ENCODE assay signal across 23 mouse cellular contexts in genomic region chr14:33878826-33879225, GRCm38 (mm10). TPM values are rescaled to one million over a fixed set of nuclear protein-coding genes. Genes with fewer than 3 reads are reported as not detected.
"Had no signal": no experiment of that assay in that cellular context is flagged by ENCODE, and none has a peak within 500 bp of the region (broad histone marks: within the 10 kb centered on the region; RNA-seq: fewer than 3 reads in every experiment).

No protein-coding gene starts in this region.

- DNase-seq: kidney, adult 11 months; kidney, adult 9 months; kidney, postnatal 10 days; kidney, postnatal 4 days; layer of hippocampus, adult 9-11 months; liver, embryonic 13.5 days; lung, postnatal 14 days; retina, postnatal 1 day; right cerebral cortex, postnatal 25 days; spleen, adult 18-20 months; thymus, adult 18-20 months; thymus, postnatal 36 days had no signal

- H3K36me3 ChIP-seq: intestine, embryonic 15.5 days; limb, embryonic 15.5 days; liver, embryonic 13.5 days; lung, embryonic 15.5 days; midbrain, embryonic 12.5 days; midbrain, embryonic 15.5 days; neural tube, embryonic 12.5 days; stomach, embryonic 15.5 days had no signal

- H3K9me3 ChIP-seq: intestine, embryonic 15.5 days; limb, embryonic 15.5 days; liver, embryonic 13.5 days; lung, embryonic 15.5 days; midbrain, embryonic 12.5 days; midbrain, embryonic 15.5 days; neural tube, embryonic 12.5 days; stomach, embryonic 15.5 days had no signal

- ATAC-seq: intestine, embryonic 15.5 days; midbrain, embryonic 15.5 days had no signal

- H3K4me2 ChIP-seq: intestine, embryonic 15.5 days; limb, embryonic 15.5 days; liver, embryonic 13.5 days; lung, embryonic 15.5 days; midbrain, embryonic 12.5 days; midbrain, embryonic 15.5 days; neural tube, embryonic 12.5 days; stomach, embryonic 15.5 days had no signal

- H3K4me1 ChIP-seq: intestine, embryonic 15.5 days; liver, embryonic 13.5 days; midbrain, embryonic 12.5 days; midbrain, embryonic 15.5 days; neural tube, embryonic 12.5 days; stomach, embryonic 15.5 days had no signal

- H3K27me3 ChIP-seq: intestine, embryonic 15.5 days; limb, embryonic 15.5 days; liver, embryonic 13.5 days; lung, embryonic 15.5 days; midbrain, embryonic 12.5 days; midbrain, embryonic 15.5 days; neural tube, embryonic 12.5 days; stomach, embryonic 15.5 days had no signal

- H3K4me3 ChIP-seq: intestine, embryonic 15.5 days; layer of hippocampus, adult 2 months; limb, embryonic 15.5 days; liver, embryonic 13.5 days; lung, embryonic 15.5 days; midbrain, embryonic 12.5 days; midbrain, embryonic 15.5 days; neural tube, embryonic 12.5 days; stomach, embryonic 15.5 days had no signal

- H3K27ac ChIP-seq: intestine, embryonic 15.5 days; layer of hippocampus, adult 2 months; limb, embryonic 15.5 days; liver, embryonic 13.5 days; lung, embryonic 15.5 days; macrophage; midbrain, embryonic 12.5 days; midbrain, embryonic 15.5 days; neural tube, embryonic 12.5 days; stomach, embryonic 15.5 days had no signal

- H3K9ac ChIP-seq: intestine, embryonic 15.5 days; limb, embryonic 15.5 days; liver, embryonic 13.5 days; lung, embryonic 15.5 days; midbrain, embryonic 12.5 days; midbrain, embryonic 15.5 days; neural tube, embryonic 12.5 days; stomach, embryonic 15.5 days had no signal

RNA-seq across cellular contexts. Expression of gene Gdf10, which starts 44.6 kb away (rescaled TPM):
- total RNA-seq: megakaryocyte, adult 5-6 weeks; neutrophil, adult 5-6 weeks had no signal
- polyA plus RNA-seq: macrophage had no signal
